Mouse (Mus musculus) 3134 (cell line): Measurements from ENCODE around the gene March1.
"Not testable (repeated sequence)": the region's sequence is repeated elsewhere in the genome, so short reads cannot be mapped to it uniquely, and the experiment has no call there.

Source experiments
- DNase-seq: peaks from one replicate; pipeline ENCODE4 v3.0.0-alpha.2; 2011; ENCODE audit warnings: low spot score; ENCODE audit not compliant: insufficient read length; ENCODE audit errors: extremely low read depth

Gene March1

GRCm38 (mm10) chr8:66406596-66407361 is 789.1 kb downstream of the March1 start:
- DNase-seq: no peak

DNA sequence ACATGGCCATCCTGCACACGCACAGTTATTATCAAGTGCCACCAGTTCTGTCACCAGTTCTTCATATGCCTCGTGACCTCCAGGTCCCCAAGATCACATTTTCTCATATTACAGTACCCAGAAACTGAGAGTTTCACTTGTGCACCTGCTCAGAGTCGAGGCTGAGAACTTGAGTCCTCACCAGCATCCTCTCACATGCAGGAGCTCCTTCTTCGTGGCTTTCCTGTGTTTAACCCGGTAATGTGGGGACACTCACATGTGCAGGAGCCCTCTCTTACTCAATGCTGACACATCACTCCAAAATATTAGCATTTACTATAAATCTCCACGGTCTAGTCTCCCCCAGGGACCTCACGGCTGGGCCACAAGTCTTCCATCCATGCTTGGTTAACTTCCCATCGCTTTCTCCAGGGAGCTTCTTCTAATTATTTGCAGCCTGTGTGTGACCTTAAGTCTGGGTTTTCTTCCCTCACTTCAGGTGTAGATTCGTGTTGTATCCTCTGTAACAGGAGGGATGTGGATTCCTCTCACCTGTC is 792.4 kb downstream of the March1 start:
- DNase-seq: no peak

DNA sequence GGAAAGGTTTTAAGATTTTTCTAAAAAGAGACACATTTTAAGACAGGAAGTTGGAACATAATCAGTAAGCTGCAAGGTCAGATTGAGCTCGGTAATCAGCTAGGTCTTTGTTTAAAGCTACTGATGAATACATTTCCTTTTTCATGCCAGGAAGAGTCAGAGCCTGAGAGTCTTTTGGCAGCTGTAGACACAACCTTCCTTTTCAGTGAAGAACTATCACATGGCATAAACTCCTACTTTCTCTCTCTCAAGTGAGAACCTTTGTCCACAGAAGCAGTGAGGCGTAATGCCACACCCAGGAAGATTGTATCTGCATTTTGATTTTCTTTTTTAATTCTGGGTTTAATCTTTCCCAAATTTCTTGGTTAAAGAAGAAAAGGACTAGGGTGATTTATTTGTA is 795.4 kb downstream of the March1 start:
- no peak for DNase-seq

GRCm38 (mm10) chr8:66415234-66415633 is 797.5 kb downstream of the March1 start:
- no peak for DNase-seq

DNA sequence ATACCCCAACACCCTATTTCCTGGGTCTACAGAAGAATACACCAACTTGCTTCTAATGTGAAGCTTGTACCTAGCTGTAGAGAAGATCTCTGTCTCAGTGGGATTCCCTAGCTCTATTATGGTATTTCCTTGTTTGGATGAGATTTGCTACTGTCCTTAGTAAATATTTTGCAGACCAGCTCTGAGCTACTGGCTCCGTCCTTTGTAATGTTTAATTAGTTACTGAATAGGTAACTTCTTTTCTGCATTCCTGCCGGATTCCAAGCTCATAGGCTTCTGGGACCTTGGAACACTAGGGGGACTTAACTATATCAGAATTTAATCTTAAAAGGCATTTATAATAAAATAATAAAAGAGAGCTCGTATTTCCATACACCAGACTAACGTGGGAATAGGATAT is 799.9 kb downstream of the March1 start:
- not testable (repeated sequence) for DNase-seq

GRCm38 (mm10) chr8:66430639-66431038 is 812.9 kb downstream of the March1 start:
- DNase-seq: no peak

DNA sequence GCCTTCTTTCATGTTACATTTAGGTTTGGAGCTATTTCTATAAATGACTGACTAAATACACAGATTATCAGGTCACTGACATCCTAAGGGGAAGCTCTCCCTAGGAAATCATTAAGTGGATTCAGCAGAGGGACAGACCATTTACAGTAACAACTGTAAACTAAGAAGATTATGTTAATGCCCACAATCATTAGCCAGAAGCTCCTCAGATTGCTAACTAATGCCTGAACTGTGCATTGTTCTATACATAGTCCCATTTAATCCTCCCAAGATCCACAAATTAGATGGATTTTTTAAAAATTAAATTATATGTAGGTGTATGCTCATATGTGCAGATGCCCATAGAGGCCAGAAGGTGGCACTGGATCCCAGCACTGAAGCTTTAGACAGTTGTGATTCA is 815.9 kb downstream of the March1 start:
- no peak for DNase-seq

DNA sequence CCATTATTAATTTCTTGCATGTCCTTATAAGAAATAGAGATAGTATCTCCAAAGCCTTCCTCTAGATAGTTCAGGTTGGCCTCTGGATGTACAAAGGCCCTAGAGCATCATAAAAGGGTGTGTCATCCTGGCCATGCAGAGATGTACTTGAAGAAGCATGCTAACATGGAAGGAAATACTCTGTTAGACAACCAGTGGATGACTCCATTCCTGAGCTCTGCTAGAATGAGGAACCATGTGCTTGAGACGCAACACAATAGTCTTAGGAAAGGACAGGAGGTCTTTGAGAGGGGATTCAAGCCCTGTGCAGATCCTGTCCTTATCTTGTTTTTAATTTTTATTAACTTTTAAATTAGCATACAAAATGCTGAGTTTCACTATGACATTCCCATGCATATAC is 819.1 kb downstream of the March1 start:
- no peak for DNase-seq

DNA sequence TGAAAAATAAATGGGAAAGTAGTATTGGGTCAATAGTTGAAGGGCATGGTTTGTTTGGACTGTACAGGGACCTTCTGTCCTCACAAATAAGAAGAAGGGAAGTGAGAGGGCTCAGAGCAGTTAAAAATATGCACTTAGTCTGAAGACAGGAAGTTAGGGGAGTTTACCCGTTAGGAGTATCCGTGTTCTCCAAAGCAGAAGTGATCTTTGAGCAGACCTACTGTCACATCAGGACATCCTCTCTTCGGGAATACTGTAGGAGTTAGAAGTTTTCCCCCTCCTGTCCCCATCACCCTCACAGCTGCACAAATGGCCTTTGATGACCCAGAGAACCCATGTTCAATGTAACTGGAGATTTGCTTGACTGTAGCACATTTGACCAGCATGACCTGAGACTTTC is 820.2 kb downstream of the March1 start:
- DNase-seq: no peak

DNA sequence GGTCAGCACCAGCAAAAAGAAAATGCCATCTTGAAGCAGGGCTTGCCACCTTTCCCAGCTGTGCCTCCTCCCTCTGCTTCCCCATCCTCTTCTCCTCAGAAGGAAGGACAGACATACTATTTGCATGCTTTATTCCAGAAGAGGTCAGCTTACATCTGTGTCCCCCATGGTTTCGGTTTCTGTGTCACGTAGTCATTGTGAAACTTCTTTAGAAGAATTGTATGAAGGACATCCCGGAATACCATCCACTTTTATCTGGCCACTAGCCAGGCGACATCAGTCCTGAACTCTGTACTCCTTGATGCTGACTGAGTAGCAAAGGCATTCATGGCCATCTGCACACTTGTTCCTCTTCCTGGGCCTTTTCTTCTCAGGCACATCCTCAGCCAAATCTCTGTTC is 820.8 kb downstream of the March1 start:
- no peak for DNase-seq

DNA sequence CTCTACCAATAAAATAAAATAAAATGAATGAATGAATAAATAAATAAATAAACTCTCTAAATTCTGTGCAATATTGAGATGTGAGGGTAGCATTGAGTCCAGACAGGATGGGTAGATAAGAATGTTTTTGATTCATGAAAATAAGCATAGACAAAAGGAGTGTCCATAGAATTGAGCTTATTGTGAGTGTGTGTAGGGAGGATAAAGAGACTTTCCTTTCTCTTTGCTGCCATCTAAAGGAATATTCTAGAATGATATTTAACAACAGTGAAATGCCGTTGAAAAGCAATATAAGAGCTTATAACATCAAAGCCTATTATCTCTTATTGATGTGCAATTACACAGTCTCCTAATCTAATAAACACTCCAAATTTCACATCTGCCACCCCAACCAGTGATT is 823.4 kb downstream of the March1 start:
- no peak for DNase-seq

GRCm38 (mm10) chr8:66442778-66443177 is 825.1 kb downstream of the March1 start:
- DNase-seq: no peak

DNA sequence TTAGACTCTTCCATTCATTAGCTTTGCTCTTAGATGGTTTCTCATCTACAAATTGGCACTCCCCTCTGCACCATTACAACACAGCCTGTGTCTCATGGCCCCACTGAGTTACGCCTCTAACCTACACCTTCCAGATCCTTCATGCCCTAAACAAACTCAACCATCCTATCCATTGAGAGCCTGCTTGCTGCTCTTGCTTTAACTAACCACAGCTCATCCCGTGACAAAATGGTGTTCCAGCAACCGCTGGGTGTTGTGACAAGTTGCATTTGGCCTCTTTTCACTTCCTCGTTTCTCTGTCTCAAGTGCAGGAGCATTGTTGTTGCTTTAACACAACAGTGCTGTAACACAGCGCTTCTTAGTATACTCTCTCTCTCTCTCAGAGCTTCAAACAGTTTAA is 826.4 kb downstream of the March1 start:
- DNase-seq: no peak

DNA sequence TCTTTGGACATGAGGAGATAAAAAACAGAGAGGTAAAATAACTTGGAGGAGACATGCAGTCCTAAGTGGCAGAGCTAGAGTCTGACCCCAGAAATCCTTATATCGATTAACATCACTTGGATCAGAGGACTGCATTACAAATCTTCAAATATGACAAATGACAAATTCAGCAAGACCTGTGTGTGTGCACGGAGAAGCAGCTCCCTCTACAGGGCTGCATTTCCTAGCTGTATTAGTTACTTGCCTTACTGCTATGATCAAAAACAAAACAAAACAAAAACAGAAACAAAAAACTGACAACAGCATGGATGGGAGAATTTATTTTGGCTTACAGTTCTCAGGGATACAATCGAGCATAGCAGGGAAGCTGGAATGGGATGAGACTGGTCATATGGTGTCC is 827.7 kb downstream of the March1 start:
- DNase-seq: no peak

DNA sequence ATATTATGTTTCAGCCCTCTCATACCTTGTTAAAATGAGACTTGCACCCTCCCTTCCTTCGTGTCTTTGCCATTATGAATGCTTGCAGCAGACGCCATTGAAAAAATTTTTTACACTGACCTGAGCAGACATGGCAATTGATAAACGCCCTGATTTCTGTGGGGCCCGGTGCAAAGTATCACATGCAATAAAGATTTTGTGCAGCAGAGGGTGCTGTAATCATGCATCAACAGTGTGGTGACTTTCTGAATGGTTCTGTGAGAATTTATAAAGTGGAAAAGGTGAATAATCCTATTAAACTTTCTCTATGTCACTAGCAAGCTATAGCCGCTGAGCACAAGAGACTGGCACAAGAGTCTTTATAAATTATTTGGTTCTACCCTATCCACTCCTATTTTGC is 833.0 kb downstream of the March1 start:
- DNase-seq: no peak

DNA sequence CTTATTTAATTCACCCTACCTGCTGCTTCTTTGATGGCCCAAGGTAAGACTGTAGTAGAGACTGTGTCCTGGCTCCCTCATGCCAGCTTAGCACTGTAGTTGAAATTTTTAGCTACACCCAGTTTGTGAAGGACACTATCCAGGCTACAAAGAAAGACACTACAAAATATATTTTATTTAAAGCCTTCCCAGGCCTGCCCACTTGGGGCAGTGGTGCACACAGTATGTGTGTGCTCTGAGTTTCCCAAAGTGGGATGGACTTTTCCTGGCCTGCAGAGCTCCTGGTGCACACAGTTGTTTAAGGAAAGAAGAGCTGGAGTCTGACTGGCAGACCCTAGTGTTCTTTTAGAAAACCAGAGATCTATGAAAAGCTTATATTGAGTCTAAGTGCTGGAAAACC is 839.4 kb downstream of the March1 start:
- no peak for DNase-seq

- no peak for DNase-seq
These were observed 852.1 kb downstream of the March1 start for GRCm38 (mm10) chr8:66469821-66470220.

DNA sequence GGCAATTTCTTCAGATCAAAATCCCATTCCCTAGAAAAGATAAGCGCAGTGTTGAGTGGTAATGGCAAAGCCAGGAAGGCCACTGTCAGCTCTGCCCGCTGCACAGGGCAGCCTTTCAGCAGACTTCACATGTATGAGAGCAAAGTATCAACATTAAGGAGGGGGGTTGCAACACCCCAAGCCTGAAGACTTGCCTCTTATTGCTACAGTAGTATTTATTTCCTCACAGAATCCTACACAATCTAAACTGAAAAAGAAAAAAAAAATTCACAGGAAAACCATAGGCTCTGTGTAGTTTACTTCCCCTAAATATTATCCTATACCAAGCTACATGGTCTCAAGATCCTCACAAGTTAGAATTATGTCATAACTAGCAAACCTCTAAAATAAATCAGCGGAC is 859.2 kb downstream of the March1 start:
- DNase-seq: no peak

DNA sequence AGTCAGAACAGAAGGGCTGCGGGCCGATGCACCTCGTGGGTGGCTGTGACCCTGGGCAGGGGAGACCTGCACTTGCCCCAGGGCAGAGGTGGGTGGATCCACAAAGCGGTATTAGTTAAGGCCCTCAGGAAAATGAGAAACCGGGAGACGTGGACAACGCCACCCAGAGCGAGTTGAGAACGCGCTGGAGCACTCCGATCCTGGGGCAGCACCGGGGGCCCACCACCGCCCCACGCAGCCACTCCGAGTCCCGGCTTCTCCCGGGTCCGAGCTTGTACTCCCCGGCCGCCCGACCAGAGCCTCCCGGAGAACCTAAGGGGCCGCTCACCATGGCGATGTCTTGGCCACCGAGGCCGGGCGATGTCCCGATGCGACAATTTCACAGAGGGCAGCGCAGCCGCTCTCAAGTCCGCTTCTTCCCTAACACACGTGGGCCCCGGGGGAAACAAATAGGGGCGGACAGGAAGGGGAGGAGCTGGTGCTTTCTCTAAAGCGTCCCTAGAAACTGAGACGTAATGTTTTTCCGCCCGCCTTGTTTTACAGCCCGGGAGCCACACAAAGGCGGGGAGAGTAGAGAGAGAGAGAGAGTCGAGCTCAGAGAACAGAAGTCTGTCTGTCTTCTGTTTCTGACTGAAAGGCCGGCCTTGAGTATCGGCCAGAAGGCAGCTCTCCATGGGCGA is 868.5 kb downstream of the March1 start, which contains the start of gene Tma16:
Gene Tma16 (minus strand): TSS at position 447 of the 680 bp plus-strand sequence.
- peak; percentile 75 for DNase-seq

- no peak for DNase-seq
These were observed 870.9 kb downstream of the March1 start for GRCm38 (mm10) chr8:66488556-66488955.

GRCm38 (mm10) chr8:66490624-66491023 is 872.9 kb downstream of the March1 start:
- no peak for DNase-seq

- DNase-seq: no peak
These were observed 876.8 kb downstream of the March1 start for GRCm38 (mm10) chr8:66494496-66494895.
